Mouse (Mus musculus) T-helper 1 cell (primary cell): ENCODE data around the gene Klhl3.

Experiments used
- in situ Hi-C: fragments of 300-600 bp; cut with MboI, MseI; formaldehyde crosslinking; loops from one replicate; pipeline ENCODE4 v1.15.1; 2025; ENCODE audit warnings: high pct_unique_total_duplicates

Gene Klhl3

GRCm38 (mm10) chr13:58068421-58069209 is 44.8 kb downstream of the Klhl3 start:
- in situ Hi-C loops, result no loop called here

- in situ Hi-C loops, result no loop called here
These were observed 45.8 kb downstream of the Klhl3 start for GRCm38 (mm10) chr13:58067540-58068103.

GRCm38 (mm10) chr13:58066496-58067389 is 46.6 kb downstream of the Klhl3 start:
- in situ Hi-C loops, result no loop called here

- in situ Hi-C loops, result no loop called here
These were observed 47.3 kb downstream of the Klhl3 start for GRCm38 (mm10) chr13:58066081-58066495.

GRCm38 (mm10) chr13:58065316-58065715 is 48.1 kb downstream of the Klhl3 start:
- in situ Hi-C loops, result no loop called here

GRCm38 (mm10) chr13:58057953-58058870 is 55.2 kb downstream of the Klhl3 start:
- in situ Hi-C loops, result no loop called here

- in situ Hi-C loops, result no loop called here
These were observed 56.8 kb downstream of the Klhl3 start for GRCm38 (mm10) chr13:58056618-58057017.

GRCm38 (mm10) chr13:58053628-58054027 is 59.8 kb downstream of the Klhl3 start:
- in situ Hi-C loops, result no loop called here

GRCm38 (mm10) chr13:58051654-58052053 is 61.7 kb downstream of the Klhl3 start:
- in situ Hi-C loops, result no loop called here

- in situ Hi-C loops, result no loop called here
These were observed 62.1 kb downstream of the Klhl3 start for GRCm38 (mm10) chr13:58051251-58051650.

- in situ Hi-C loops, result no loop called here
These were observed 64.3 kb downstream of the Klhl3 start for GRCm38 (mm10) chr13:58049121-58049520.

- in situ Hi-C loops, result no loop called here
These were observed 65.3 kb downstream of the Klhl3 start for GRCm38 (mm10) chr13:58048076-58048475.

- in situ Hi-C loops, result no loop called here
These were observed 67.2 kb downstream of the Klhl3 start for GRCm38 (mm10) chr13:58046178-58046577.

GRCm38 (mm10) chr13:58045278-58045677 is 68.1 kb downstream of the Klhl3 start:
- in situ Hi-C loops, result no loop called here

GRCm38 (mm10) chr13:58043278-58043677 is 70.1 kb downstream of the Klhl3 start:
- in situ Hi-C loops, result no loop called here

GRCm38 (mm10) chr13:58040112-58040511 is 73.3 kb downstream of the Klhl3 start:
- in situ Hi-C loops, result no loop called here

GRCm38 (mm10) chr13:58037506-58037905 is 75.9 kb downstream of the Klhl3 start:
- in situ Hi-C loops, result no loop called here

GRCm38 (mm10) chr13:58035470-58036156 is 77.8 kb downstream of the Klhl3 start:
- in situ Hi-C loops, result no loop called here

GRCm38 (mm10) chr13:58034985-58035384 is 78.4 kb downstream of the Klhl3 start:
- in situ Hi-C loops, result no loop called here

GRCm38 (mm10) chr13:58034507-58034906 is 78.9 kb downstream of the Klhl3 start:
- in situ Hi-C loops, result no loop called here

- in situ Hi-C loops, result no loop called here
These were observed 81.6 kb downstream of the Klhl3 start for GRCm38 (mm10) chr13:58031755-58032154.
